Mouse (Mus musculus): Measurements from ENCODE around the gene Acod1. TPM values are rescaled to one million over a fixed set of nuclear protein-coding genes. Genes with fewer than 3 reads are reported as not detected.

Gene Acod1
- polyA plus RNA-seq, 1 experiment, result 0.10 TPM

DNA sequence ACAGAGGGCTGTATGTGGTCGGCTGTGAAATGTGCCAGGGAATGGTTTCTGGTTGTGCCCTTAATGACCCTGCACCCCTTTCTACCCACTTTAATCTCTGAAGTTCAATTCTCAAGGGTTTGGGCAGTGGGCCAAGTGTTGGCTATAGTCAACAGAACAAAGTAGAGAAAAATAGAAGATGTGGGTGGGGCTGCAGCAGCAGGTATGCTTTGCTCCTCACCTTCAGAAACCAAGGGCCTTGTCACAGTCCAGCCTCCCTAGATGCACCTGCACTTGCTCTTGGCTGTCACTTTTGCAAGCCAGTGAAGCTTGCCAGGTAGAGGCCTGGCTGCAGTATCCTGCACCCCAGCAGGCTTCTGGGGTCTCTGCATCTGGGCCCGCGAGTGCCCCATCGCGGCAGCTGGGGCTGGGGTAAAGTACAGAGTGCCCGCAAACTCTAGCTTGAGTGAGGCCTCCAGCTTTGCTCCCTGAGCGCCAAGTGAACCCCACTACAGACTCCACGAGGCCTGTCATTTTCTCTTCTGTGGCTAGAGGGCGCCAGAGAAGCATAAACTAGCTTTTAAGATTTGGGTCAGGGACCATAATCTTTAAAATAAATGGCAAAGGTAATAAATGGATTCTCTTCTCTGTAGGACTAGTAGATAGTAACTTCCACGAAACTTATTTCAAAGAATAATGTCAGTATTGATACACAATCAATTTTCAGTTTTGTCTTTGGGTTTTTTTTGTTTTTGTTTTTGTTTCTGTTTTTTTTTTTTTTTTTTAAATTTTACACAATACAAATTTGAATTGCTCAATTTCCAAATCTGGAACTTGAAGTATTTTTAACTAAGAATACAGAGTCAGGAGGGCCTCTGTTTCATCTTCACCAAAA is 18.8 kb downstream of the Acod1 start:
- 12% methylated on average over 10 of the region's 10 CpGs for WGBS
- TF ChIP-seq POLR2A (IDR thresholded peaks at IDR 0.05; ENCODE audit: borderline replicate concordance, insufficient read depth, low read length) (no peak), CTCF (IDR thresholded peaks at IDR 0.05; ENCODE audit: borderline replicate concordance, insufficient read depth, low read depth, low read length) (peak; percentile 71)
- Histone ChIP-seq H3K4me3 (replicated peaks; ENCODE audit: insufficient read depth, low read depth, low read length) (no peak overlapping the region), H3K27ac (ENCODE audit: insufficient read depth, low read length) (no peak overlapping the region), H3K27me3 (ENCODE audit: control insufficient read depth, insufficient read depth, low read length) (no peaks in the 10 kb centered on the region), H3K4me1 (ENCODE audit: control insufficient read depth, insufficient read depth, low read length) (no peaks in the 10 kb centered on the region; the same call in 1 of the 2 replicates)
- DNase-seq, result peak; percentile 74 to 89

DNA sequence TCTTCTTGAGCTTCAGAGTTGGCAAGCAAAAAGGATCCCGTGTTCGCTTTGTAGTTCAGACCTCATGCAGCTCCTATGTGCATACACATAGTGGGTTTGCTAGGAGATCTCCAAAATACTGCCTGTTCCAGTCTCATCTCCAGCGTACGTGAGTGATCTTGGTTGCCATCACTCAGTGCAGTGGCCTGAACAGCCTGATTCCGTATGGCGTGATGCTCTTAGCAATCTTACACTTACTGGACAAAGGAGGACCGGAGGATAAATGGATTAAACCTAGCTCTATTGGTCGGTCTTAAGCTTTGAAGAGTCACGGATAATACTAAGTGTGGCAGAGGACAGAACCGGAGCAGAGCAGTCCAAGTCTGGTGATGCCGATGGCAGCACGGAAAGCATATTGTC is 22.7 kb downstream of the Acod1 start:
- DNase-seq, result no peak
- peak overlapping the region; percentile 92 for H3K4me3 ChIP-seq (replicated peaks; ENCODE audit: insufficient read depth, low read depth, low read length)
- under 1% methylated on average over 12 of the region's 12 CpGs for WGBS
- H3K4me1 ChIP-seq (ENCODE audit: control insufficient read depth, insufficient read depth, low read length), result peaks cover 6% of the 10 kb centered on the region
- H3K27ac ChIP-seq (ENCODE audit: insufficient read depth, low read length), result peak overlapping the region; percentile 90
- TF ChIP-seq POLR2A (IDR thresholded peaks at IDR 0.05; ENCODE audit: borderline replicate concordance, insufficient read depth, low read length), result no peak
- no peak for TF ChIP-seq CTCF (IDR thresholded peaks at IDR 0.05; ENCODE audit: borderline replicate concordance, insufficient read depth, low read depth, low read length)
- H3K27me3 ChIP-seq (ENCODE audit: control insufficient read depth, insufficient read depth, low read length), result no peaks in the 10 kb centered on the region

DNA sequence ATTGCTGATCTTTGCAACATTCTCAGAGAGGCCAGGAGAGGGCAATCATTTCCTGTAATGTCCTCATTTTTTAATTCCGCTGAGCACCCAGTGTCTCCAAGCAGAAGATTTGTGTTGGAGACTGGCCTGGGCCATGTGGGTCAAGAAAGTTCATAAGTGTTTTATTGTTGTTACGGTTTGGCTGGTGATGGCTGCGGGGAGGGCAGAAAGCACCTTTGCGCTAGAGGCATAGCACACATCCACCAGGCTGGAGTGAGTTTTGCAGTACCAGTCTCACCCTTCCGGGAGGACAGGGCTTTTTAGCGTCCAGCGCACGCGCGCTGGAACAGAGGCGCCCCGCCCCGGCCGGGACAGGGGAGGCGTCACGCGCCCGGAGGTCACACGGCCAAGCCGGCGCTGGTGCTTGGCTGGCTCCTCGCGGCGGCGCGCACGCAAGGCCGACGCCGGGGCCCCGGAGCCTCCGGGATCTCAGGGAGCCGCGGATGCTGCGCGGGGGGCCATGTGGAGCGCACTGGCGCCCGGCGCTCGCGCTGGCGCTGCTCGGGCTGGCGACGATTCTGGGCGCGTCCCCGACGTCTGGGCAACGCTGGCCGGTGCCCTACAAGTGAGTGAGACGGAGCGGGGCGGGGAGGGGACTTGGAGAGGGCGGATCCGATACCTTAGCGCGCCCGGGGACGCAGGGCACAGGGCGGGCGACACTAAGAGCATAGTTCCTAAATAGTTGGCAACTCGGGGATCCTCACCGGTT is 23.3 kb downstream of the Acod1 start, which contains the start of gene Cln5:
TSS of gene Cln5 (plus strand) at position 353 of the 748 bp plus-strand sequence.
- DNase-seq, result peak; percentile 94 to 97
- peak; percentile 83 for TF ChIP-seq POLR2A (IDR thresholded peaks at IDR 0.05; ENCODE audit: borderline replicate concordance, insufficient read depth, low read length)
- peak; percentile 50 for TF ChIP-seq CTCF (IDR thresholded peaks at IDR 0.05; ENCODE audit: borderline replicate concordance, insufficient read depth, low read depth, low read length)
- H3K4me3 ChIP-seq (replicated peaks; ENCODE audit: insufficient read depth, low read depth, low read length), result peak within 1 kb of the TSS; percentile 92
- peak within 1 kb of the TSS; percentile 90 for H3K27ac ChIP-seq (ENCODE audit: insufficient read depth, low read length)
- WGBS, result under 1% methylated on average over 65 of the region's 65 CpGs
- H3K27me3 ChIP-seq (ENCODE audit: control insufficient read depth, insufficient read depth, low read length), result no peaks in the 10 kb centered on the region
- peaks cover 6% of the 10 kb centered on the region for H3K4me1 ChIP-seq (ENCODE audit: control insufficient read depth, insufficient read depth, low read length)

DNA sequence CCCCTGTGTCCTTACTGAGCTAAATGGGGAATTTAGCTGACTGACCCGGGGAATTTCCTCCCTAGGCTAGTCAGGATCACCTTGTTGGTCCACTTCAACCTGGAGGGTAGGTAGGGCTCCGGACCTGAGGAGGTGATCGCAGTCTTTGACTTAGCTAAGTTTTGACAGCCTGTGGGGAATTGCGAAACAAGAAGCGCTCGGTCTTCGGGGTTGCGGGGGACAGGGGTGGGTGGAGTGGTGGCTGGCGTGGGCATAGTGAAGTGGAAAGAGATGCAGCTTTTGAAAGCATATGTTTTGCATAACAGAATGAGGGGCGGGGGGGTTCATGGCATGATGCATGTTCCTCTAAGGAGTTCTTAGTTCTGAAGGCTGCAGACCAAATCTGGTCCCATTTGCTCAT is 24.0 kb downstream of the Acod1 start:
- H3K4me3 ChIP-seq (replicated peaks; ENCODE audit: insufficient read depth, low read depth, low read length), result peak overlapping the region; percentile 84
- no peaks in the 10 kb centered on the region for H3K27me3 ChIP-seq (ENCODE audit: control insufficient read depth, insufficient read depth, low read length)
- no peak for TF ChIP-seq CTCF (IDR thresholded peaks at IDR 0.05; ENCODE audit: borderline replicate concordance, insufficient read depth, low read depth, low read length)
- TF ChIP-seq POLR2A (IDR thresholded peaks at IDR 0.05; ENCODE audit: borderline replicate concordance, insufficient read depth, low read length), result no peak
- WGBS, result under 1% methylated on average over 10 of the region's 10 CpGs
- H3K27ac ChIP-seq (ENCODE audit: insufficient read depth, low read length), result peak overlapping the region; percentile 90
- DNase-seq, result no peak
- peaks cover 6% of the 10 kb centered on the region for H3K4me1 ChIP-seq (ENCODE audit: control insufficient read depth, insufficient read depth, low read length)

DNA sequence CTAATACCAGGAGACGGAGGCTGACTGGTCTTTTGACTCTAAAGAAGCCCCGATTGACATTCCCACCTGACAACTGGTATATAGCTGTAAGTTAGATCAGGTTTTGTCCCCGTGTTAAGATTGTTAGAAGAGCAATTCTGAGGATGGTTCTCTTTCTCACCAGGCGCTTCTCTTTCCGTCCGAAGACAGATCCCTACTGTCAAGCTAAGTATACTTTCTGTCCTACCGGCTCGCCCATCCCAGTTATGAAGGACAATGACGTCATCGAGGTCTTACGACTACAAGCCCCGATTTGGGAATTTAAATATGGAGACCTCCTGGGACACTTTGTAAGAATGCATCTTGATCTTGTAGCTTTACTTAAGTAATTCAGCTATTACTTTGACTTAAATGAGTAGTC is 24.7 kb downstream of the Acod1 start:
- DNase-seq, result no peak
- Histone ChIP-seq H3K4me3 (replicated peaks; ENCODE audit: insufficient read depth, low read depth, low read length) (no peak overlapping the region), H3K27me3 (ENCODE audit: control insufficient read depth, insufficient read depth, low read length) (no peaks in the 10 kb centered on the region), H3K27ac (ENCODE audit: insufficient read depth, low read length) (no peak overlapping the region), H3K4me1 (ENCODE audit: control insufficient read depth, insufficient read depth, low read length) (peaks cover 6% of the 10 kb centered on the region)
- WGBS, result 85% methylated on average over 12 of the region's 12 CpGs
- no peak for TF ChIP-seq POLR2A (IDR thresholded peaks at IDR 0.05; ENCODE audit: borderline replicate concordance, insufficient read depth, low read length)

DNA sequence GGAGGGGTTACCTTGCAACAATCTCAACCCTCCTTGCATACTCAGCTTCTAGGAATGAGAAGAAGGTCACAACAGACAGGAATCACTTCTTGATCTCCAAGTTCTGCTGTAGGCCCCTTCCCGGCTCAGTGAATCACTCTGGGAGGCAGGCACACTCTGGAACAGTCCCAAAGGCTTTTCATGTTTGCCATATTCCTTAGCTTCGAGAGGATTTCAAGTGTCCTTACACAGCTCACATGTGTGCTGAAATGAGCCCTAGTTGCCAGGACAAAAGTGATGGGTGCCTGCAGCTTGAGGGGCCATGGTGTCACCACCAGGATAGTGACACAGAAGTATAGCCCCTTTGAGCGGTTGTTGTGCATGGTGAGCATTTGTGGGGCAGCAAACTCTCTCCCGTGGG is 26.0 kb downstream of the Acod1 start:
- H3K27ac ChIP-seq (ENCODE audit: insufficient read depth, low read length), result no peak overlapping the region
- no peak overlapping the region for H3K4me3 ChIP-seq (replicated peaks; ENCODE audit: insufficient read depth, low read depth, low read length)
- no peaks in the 10 kb centered on the region for H3K27me3 ChIP-seq (ENCODE audit: control insufficient read depth, insufficient read depth, low read length)
- 64% methylated on average over 4 of the region's 4 CpGs for WGBS
- TF ChIP-seq POLR2A (IDR thresholded peaks at IDR 0.05; ENCODE audit: borderline replicate concordance, insufficient read depth, low read length) (no peak), CTCF (IDR thresholded peaks at IDR 0.05; ENCODE audit: borderline replicate concordance, insufficient read depth, low read depth, low read length) (no peak)
- H3K4me1 ChIP-seq (ENCODE audit: control insufficient read depth, insufficient read depth, low read length), result peaks cover 14% of the 10 kb centered on the region
- DNase-seq, result no peak

DNA sequence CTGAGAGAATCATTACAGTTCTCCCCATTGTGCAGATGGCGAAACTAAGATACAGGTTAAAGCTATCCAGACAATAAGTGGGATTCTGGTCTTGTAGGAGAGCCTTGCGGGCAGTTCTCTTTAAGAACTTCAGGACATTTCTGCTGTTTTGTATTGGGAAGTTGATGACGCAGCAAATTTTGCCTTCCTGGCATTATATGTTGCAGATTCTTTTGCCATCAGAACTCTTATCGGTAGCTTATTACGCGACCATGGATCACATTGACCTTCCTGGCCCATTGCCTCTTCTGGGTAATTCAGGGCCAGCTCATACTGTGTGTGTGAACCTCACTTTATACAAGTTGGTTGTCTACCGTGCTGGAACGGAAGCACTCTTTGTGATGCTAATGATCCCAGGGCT is 27.0 kb downstream of the Acod1 start:
- no peak overlapping the region for H3K4me3 ChIP-seq (replicated peaks; ENCODE audit: insufficient read depth, low read depth, low read length)
- no peak for DNase-seq
- WGBS, result 83% methylated on average over 8 of the region's 8 CpGs
- H3K27ac ChIP-seq (ENCODE audit: insufficient read depth, low read length), result no peak overlapping the region
- H3K27me3 ChIP-seq (ENCODE audit: control insufficient read depth, insufficient read depth, low read length), result no peaks in the 10 kb centered on the region
- TF ChIP-seq CTCF (IDR thresholded peaks at IDR 0.05; ENCODE audit: borderline replicate concordance, insufficient read depth, low read depth, low read length), result no peak
- TF ChIP-seq POLR2A (IDR thresholded peaks at IDR 0.05; ENCODE audit: borderline replicate concordance, insufficient read depth, low read length), result no peak
- peaks cover 21% of the 10 kb centered on the region for H3K4me1 ChIP-seq (ENCODE audit: control insufficient read depth, insufficient read depth, low read length)

Data from cerebellum, adult 2 months (tissue).